Mouse (Mus musculus) naive thymus-derived CD4-positive, alpha-beta T cell, adult 2 months (primary cell): Measurements from ENCODE around the gene Fam172a.

Experiments used
- DNase-seq: peaks from one replicate; pipeline ENCODE4 v3.0.0-alpha.2; 2011; ENCODE audit warnings: low read depth

Gene Fam172a

GRCm38 (mm10) chr13:78198871-78199641, 497.2 kb downstream of the Fam172a start:
- no peak for DNase-seq

DNA sequence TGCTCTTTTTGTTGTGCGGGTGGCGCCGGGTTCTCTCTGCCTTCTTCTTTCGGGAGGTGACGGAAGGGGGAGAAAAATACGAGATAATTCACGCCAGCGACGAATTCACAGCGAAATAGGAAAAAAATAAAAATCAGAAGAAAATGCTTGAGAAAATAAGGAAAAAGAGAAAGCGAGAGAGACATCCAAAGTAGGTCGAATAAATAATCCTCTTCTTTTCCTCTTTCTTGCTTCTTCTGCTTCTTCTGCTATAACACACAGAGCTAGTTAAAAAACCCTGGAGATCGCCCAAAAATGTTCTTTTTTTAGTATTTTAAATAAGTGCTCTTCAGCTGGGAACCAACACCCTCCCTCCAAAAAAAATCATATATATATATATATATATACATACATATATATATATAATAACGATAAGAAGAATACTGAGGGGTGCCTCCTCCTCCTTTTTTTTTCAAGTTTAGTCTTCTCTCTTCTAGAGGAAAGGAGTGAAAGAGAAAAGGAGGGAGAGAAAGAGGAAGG, 497.9 kb downstream of the Fam172a start, which contains the start of gene Nr2f1:
TSS of gene Nr2f1 (minus strand) at position 116 of the 519 bp plus-strand sequence.
- no peak for DNase-seq

- DNase-seq: no peak
Observed at GRCm38 (mm10) chr13:78200407-78200806, 498.6 kb downstream of the Fam172a start.

DNA sequence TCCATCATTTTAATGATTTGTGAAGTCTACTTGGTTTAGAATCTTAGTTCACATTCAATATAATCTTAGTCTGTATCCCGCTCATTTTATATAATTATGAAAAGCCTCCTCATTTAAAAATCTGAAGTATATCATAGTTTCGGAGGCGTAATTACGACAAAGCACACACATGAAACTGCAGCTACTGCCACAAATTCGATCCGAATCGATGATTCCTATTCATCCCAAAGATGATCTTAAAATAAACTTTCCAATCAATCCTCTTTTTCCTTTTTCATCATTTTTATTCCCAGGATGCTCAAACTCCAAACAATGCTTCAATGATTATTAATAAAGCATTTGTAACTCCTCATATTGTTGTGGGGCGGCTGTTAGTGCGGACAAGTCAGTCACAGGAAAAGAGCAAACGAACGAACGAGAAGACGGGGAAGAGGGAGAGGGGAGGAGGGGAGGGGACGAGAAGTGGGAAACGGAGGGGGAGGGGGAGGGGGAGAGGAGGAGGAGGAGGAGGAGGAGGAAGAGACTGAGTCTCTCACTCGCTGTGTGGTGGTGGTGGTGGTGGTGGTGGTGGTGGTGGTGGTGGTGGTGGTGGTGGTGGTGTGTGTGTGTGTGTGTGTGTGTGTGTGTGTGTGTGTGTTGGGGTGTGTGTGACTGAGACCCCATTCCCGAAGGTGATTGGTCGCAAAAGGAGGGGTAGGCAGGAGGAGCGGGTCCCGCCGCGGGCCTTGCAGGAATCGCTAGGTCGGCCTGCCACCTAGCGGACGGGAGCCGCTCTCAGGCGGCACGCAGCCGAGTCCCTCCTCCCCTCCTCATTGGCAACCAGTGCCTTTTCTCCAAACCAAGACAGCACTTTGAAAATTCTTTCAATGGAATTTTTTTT, 499.4 kb downstream of the Fam172a start:
- DNase-seq: peak; percentile 29

- DNase-seq: no peak
Observed at GRCm38 (mm10) chr13:78201871-78202565, 500.2 kb downstream of the Fam172a start.

- no peak for DNase-seq
Observed at GRCm38 (mm10) chr13:78202574-78203347, 500.9 kb downstream of the Fam172a start.

DNA sequence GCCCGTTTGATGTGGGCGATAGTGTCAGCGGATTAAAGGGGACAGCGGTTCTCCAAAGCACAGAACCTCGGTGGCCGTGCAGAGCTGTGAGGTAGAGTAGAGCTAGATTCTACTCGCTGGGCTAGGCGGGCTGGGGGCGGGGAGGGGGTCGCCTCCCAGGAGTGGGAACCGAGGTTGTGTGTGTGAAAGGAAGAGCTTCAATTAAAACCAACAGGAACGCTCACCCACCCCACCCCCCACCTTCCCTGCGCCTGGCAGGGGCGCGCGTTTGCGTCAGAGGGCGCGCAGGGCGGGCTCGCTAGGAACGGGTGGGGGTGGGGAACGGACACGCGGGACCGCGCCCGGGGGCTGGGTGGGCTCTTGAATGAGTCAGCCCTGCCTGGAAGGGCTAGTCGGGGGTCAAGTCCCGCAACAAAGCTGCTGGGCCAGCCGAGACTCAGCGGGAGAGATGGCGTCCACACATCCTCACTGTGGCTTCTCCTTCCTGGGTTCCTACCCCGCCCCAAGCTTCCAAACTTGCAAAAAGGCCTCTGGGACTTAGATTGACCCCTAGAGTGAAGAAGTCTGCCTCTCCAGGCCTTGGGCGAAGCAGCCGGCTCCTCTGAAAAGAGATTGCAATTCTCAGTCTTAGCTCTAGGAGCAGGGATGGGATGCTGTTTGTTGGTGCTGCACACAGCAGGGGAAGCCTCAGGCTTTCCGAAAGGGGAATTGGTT, 501.7 kb downstream of the Fam172a start:
- DNase-seq: no peak

- DNase-seq: no peak
Observed at GRCm38 (mm10) chr13:78205426-78205825, 503.6 kb downstream of the Fam172a start.

GRCm38 (mm10) chr13:78206891-78207430, 505.1 kb downstream of the Fam172a start:
- no peak for DNase-seq

- DNase-seq: no peak
Observed at GRCm38 (mm10) chr13:78207796-78208645, 506.2 kb downstream of the Fam172a start.

DNA sequence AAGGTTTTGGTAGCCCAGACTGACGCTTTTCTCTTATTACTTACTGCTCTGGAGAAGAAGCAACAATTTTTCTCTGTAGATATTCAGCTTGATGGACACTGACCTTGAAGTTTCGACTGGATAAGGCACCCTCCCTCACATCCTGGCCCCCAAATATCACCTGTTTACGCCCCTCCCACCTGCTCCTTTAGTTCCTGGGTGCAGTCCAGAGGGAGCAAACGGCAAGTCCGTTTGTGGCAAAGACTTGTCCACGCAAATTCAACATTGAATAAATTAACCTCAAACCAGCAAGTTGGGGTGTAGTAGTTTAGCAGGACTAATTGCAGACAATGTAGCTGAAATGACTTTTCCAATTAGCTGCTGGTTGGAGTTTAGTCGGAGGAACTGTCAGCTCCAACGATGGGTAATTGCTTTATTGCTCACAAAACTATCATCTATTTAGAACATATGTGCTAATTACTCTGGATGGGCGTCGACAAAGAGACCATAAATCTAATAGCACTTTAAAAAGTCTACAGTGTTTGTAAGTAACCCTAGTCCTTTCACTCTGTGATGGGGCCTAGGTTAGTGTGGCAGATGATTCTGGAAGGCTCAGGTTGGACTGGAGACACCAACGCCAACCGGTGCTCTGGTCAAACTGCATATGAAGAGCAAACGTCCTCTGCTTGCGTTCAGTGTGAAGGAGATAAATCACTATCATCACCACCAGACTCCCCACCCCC, 507.0 kb downstream of the Fam172a start:
- DNase-seq: no peak

DNA sequence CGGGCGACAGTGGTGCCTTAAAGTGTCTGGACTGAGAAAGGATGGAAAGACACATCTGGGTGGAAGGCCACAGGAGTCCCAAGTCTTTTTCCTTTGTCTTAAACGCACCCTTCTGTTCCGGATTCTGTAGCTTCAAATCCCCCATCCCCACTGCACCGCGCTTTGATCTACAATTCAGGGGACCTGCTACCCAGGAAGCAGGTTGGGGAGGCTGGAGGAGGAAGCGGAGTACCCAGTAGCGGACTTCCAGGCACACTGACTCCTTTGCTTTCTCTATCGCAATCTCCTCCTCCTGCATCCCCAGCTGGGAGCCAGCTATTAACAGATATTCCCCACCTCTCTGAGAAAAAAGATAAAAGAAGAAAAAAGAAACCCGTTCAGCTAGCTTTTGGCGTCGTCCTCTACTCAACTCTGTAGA, 507.8 kb downstream of the Fam172a start:
- no peak for DNase-seq

- DNase-seq: no peak
Observed at GRCm38 (mm10) chr13:78210029-78210747, 508.4 kb downstream of the Fam172a start.

GRCm38 (mm10) chr13:78210748-78211089, 508.9 kb downstream of the Fam172a start:
- no peak for DNase-seq

DNA sequence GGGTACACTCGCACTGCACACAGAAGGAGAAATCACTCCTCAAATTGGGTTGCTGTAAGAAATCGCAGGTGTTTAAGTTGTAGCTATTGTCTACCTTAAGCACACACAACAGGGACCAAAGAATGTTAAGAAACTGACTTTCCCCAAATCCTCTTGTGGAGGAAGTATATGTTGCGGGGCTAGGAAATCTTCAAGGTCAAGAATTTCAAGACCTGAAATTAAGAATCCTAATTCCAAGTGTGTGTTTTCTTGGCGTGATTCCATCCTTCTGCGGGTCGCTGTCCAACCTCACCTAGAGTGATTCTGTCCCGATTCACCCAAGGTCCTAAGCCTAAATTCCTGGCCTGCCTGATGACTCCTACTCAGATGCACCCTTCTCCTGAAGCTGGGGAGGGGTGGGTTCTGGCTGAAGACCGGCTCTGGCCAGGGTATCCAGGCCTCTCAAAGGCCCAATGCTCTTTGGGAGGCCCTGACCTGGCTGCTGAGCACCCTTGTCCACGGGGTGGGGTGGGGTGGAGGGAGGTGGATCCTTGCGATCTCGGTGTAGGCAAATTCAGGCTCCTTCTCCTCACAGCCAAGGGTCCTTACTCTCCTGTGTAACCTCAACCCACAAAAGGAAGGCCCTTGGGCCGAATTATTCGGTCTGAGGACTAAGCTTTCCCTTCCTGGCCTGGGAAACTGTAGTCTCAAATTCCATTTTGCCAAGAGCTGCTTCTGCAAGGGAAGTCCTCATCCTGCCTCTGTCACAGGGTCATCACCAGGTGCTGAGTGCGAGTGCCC, 509.6 kb downstream of the Fam172a start:
- DNase-seq: no peak

- no peak for DNase-seq
Observed at GRCm38 (mm10) chr13:78212111-78212510, 510.3 kb downstream of the Fam172a start.

DNA sequence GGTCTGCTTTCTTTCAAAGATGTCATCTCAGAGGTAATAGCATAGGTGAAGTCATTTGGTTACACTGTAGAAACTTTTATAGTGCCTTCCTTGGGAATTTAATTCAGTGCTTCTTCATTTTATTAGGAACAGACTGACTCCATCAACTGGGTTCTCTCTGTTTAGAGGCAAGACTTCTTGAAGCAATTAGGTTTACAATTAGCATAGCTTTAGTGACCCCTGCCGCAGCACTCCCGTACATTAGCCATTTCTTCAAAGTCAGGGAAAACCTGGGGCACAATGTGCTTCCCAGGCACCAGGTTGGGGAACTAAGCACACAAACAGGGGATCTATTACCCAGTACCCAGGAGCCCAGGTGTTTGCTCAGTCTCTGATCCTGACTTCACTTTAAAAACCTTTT, 511.3 kb downstream of the Fam172a start:
- no peak for DNase-seq
